Mouse (Mus musculus) cortical plate, adult 2 months (tissue): ENCODE results near the gene Aftph. TPM values are rescaled to one million over a fixed set of nuclear protein-coding genes. Genes with fewer than 3 reads are reported as not detected.

Experiments used
- H3K27ac ChIP-seq: fragments of 200-500 bp; 2 replicates; pipeline ENCODE4 v1.5.1; 2012; ENCODE audit warnings: low read length, control low read depth, inconsistent platforms; ENCODE audit not compliant: insufficient read depth
- H3K4me1 ChIP-seq: fragments of 200-500 bp; 2 replicates; pipeline ENCODE4 v1.6.1; 2011; ENCODE audit warnings: low read length; ENCODE audit not compliant: control insufficient read depth, insufficient read depth
- H3K4me3 ChIP-seq: fragments of 200-500 bp; 2 replicates; pipeline ENCODE4 v1.5.1; 2011; ENCODE audit warnings: mild to moderate bottlenecking, low read length, control low read depth; ENCODE audit not compliant: insufficient read depth
- CTCF ChIP-seq: fragments of 200-500 bp; IDR thresholded peaks from 2 replicates; pipeline ENCODE4 v1.5.1; 2011; ENCODE audit warnings: mild to moderate bottlenecking, control low read depth, low read length; ENCODE audit not compliant: insufficient read depth; ENCODE audit errors: extremely low read depth
- POLR2A ChIP-seq: fragments of 200-500 bp; IDR thresholded peaks from 2 replicates; pipeline ENCODE4 v1.6.1; 2011; ENCODE audit warnings: mild to moderate bottlenecking, low read length, control low read depth; ENCODE audit not compliant: insufficient read depth; ENCODE audit errors: extremely low read depth
- polyA plus RNA-seq: library from polyadenylated mRNA; depleted of rRNA; stranded (reverse); fragments of >200 nt; gene quantifications from 2 replicates; pipeline ENCODE4 v1.2.3, GENCODE M21; 2012; rRNA removed

The Aftph gene
- 82.7 and 98.6 TPM in 2 replicates for polyA plus RNA-seq

DNA sequence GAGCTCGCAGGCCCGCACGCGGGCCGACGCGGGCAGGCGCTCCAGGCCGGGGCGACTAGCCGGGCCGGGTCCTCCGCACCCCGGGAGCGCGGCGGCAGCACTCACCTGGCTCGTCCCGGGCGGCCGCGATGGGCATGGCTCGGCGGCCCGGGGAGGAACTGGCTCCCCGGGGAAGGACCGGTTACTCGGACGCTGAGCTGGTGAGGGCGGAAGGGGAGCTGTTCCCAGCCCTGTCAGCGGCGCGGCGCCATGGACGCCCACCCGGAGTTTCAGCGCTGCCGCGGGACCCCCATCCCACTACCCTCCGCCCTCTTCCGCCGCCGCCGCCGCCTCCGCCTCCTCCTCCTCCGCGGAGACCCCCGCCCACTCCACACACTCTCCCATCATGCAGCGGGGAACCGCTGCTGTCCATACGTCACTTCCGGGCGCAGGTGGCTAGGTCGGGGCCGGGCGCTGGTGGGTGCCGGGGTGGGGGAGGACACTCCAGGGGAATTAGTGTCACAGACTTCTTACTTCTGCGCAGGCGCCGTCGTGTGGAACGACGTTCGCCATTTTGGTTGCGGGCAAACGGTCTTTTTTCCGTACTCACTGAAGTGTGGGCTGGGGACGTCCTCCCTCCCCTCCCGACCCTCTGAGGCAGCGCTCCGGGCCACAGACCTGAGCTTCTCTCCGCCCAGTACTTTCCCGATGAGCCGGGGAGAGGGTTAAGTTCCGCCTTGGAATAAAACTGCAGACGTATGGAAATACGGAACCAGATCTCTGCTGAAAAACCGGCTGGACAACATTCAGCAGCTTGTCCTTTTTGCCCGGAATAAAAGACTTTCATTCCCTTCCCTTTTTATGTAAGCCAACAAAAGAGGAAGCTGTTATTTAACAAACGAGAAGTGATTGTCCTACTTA is at the start of gene Aftph:
Gene Aftph, minus strand, starts transcription at position 389 of the 900 bp plus-strand sequence.
- peak within 1 kb of the TSS; percentile 99 for H3K4me3 ChIP-seq
- peak within 1 kb of the TSS; percentile 95 for H3K27ac ChIP-seq
- TF ChIP-seq CTCF: no peak
- TF ChIP-seq POLR2A: peak; percentile 89
- H3K4me1 ChIP-seq: no peaks in the 10 kb centered on the region

DNA sequence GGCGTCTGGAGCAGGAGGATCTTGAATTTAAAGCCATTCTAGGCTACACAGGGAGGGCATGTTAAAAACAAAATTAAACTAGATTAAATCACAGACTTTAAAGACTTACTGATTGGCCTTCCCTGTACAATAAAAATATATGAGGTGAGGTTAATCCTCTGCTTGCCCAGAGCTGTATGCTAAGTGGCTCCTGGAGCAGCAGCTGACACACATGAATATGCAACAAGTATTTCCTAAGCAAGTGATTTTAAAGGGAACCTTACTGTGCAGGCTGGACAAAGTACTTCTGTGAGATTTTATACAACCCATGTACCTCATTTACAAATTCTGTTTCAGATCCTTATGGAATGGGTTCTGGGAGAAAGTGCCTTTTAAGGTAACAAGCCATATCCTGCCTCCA is 47.6 kb upstream of the Aftph start:
- TF ChIP-seq POLR2A: no peak
- TF ChIP-seq CTCF: no peak
- Histone ChIP-seq H3K4me3 (no peak overlapping the region), H3K4me1 (no peaks in the 10 kb centered on the region), H3K27ac (no peak overlapping the region)

DNA sequence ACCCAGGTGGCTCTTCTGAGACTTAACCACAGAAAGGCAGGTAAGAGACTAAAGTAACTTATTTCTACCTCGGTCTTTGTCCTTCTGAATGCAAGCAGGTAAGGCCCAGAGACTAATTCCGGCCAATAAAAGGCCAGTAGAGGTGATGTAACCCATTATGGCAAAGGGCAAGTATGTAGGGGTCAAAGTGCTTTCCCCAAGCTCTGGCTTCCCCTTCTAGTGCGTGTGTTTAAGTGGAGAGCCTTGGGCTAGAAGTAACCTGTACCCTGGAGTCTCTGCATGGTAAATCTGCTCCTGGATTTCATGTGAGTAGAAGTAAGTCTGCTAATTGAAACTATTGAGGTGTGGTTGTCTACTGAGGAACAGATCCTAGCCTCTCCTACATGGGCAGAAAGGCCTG is 46.7 kb upstream of the Aftph start:
- no peak for TF ChIP-seq CTCF
- TF ChIP-seq POLR2A: no peak
- no peaks in the 10 kb centered on the region for H3K4me1 ChIP-seq
- H3K27ac ChIP-seq: no peak overlapping the region
- H3K4me3 ChIP-seq: no peak overlapping the region

DNA sequence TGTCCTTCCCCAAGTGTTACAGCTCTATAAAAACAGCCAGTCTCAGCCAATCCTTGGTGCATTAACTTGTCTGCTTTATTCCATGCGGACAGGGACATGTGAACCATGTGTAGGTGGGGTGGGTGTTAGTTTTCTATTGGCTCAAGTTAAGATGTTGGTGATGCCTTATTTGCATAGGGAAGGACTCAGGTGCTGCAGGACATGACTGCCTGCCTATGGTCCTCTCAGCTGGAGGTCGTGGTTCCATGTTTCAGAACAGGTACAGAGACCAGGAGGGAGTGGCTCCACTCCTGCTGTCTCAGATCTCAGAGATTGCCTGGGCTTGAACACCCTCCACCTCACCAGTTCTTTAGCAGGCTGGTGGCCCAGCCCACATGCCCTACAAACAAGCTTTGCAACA is 44.8 kb upstream of the Aftph start:
- TF ChIP-seq POLR2A (no peak), CTCF (no peak)
- no peak overlapping the region for H3K4me3 ChIP-seq
- H3K4me1 ChIP-seq: no peaks in the 10 kb centered on the region
- no peak overlapping the region for H3K27ac ChIP-seq

DNA sequence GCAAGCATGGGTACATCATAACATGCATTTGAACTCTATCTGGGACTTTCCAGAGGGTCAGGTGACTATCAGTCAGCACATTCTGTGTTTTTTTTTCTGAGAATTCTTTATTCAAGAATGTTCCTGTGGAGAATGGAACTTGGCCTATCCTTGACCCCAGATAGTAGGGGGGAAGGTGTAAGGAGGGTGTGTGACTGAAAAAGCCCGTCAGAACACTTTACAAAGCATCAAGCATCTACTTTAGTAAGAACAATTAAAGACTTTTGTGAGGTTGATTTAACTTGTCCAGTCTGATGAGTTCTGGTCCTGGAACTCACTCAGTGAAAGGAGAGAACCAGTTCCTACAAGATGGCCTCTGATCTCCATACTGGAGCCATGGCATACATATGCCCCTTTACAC is 43.8 kb upstream of the Aftph start:
- TF ChIP-seq CTCF (no peak), POLR2A (no peak)
- Histone ChIP-seq H3K4me3 (no peak overlapping the region), H3K4me1 (no peaks in the 10 kb centered on the region), H3K27ac (no peak overlapping the region)

DNA sequence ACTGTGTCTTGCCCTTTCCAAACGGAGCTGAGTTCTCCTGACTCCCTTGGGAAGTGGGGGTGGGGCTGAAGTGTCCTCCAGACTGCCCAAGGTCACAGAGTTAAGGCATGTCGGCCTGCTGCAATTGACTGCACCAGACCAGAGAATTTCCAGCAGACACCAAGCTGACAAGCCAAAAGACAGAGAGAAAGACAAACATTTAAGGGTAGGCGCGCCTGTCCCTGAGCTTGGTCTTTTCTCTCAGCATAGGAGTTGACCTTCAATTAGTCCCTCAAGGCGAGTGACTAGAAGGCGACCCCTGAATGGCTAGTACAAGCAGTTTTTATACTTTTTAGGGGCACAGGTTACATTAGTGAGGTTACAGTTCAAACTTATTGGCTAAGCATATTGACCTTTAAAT is 43.4 kb upstream of the Aftph start:
- TF ChIP-seq CTCF (no peak), POLR2A (no peak)
- Histone ChIP-seq H3K27ac (no peak overlapping the region), H3K4me3 (no peak overlapping the region), H3K4me1 (no peaks in the 10 kb centered on the region)

DNA sequence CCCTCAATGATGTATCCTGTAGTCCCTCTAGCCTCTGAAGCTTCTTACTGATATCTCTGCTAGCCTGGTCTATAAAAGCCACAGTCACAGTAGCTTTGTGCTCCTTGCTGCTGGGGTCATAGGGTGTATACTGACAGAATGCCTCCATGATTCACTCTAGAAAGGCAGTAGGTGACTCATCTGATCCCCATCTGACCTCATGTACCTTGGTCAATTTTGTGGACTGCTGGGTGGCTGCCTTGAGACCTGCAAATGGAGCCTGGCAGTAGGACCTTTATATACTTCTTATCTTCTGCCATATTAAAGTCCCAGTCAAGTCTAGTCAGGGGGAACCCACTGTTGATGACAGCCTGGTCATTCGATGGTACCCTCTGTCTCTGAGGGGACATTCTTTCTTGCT is 42.1 kb upstream of the Aftph start:
- no peak overlapping the region for H3K27ac ChIP-seq
- H3K4me1 ChIP-seq: no peaks in the 10 kb centered on the region
- no peak overlapping the region for H3K4me3 ChIP-seq
- TF ChIP-seq CTCF (no peak), POLR2A (no peak)

DNA sequence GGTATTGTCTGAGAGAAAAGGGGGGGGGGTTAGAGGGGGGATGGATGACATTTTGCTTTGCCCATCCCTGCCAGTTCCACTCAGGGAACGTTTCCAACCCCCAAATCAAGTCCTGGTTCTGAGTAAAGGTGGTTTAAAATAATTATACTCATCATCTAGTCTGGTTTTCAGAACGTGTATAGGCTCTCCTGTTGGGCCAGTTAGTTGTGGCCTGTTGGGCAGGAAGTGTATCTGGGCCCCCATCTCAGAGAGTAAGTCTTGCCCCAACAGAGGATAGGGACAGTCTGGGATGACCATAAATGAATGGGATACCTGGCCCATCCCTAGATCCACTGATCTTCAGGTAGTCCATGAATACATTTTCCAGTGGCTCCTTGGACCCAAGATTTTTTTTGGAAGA is 41.2 kb upstream of the Aftph start:
- Histone ChIP-seq H3K4me1 (no peaks in the 10 kb centered on the region), H3K27ac (no peak overlapping the region), H3K4me3 (no peak overlapping the region)
- TF ChIP-seq CTCF (no peak), POLR2A (no peak)

DNA sequence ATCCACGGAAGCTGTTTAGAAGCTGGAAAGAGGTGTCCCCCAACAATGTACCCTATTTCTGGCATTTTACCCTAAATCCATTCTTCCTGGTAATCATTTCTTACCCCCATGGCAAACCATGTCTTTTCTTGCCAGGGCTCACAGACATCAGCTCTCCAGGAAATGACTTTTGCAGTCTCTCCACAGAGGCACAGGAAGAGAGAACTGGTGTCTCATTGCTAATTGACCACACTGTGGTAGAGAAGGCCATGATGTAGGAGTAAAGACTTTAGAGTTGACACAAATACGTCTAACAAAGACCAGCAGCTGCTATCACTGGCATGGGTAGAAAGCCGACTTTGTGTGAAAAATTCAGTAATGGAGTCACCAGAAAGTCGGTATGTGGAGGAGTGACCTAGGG is 38.9 kb upstream of the Aftph start:
- Histone ChIP-seq H3K4me3 (no peak overlapping the region), H3K4me1 (no peaks in the 10 kb centered on the region), H3K27ac (no peak overlapping the region)
- TF ChIP-seq CTCF (no peak), POLR2A (no peak)

DNA sequence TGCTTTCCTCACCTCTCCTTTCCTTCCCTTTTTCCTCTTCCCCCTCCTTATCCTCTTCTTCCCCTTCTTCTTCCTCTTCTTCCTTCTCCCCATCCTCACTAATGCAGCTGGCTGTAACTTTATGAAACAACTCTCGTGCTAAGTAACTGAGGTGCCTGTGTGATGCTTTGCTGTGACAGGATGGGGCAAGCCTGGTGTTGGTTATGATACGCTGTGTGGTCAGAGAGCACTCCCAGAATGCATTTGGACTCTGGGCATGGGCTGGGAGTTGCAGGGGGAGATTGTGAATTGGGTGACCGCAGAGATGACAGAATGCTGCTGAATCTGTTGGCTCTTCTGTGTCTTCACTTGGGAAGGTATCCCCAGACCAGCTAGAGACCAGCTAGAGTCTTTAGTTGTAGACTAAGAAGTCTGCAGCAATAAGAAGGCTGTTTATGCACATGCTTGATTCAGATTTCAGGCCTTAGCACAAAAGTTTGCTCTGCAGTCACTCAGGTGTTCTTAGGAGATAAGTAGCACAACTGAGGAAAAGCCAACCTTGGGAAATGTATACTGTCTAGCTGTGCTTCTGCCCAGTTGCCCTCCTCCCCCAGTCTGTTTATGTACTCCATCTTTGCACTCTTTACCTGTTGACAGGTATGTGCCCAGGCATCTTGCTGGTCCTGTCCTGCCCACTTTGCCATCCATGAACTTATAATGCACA is 37.6 kb upstream of the Aftph start:
- no peak overlapping the region for H3K27ac ChIP-seq
- H3K4me1 ChIP-seq: no peaks in the 10 kb centered on the region
- no peak for TF ChIP-seq CTCF
- no peak for TF ChIP-seq POLR2A
- H3K4me3 ChIP-seq: no peak overlapping the region
